Mouse (Mus musculus): ENCODE results near the gene Dek.

The Dek gene

DNA sequence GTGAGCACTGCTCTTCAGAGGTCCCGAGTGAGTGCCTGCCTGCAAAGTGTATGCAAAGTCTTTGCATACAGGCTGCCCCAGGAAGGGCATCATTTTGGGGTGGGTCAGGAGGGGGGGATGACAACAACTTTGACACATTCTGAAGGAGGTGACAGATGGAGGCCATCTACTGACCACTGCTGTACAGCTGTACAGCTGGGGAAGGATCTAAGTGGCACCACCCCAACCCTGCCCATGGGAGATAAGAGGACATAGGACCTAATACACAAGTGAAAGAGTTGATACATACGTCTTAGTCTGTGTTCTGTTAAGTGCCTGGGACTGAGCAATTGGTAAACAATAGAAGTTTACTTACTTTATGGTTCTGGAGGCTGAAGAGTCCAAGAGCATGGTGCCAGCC is 3.2 kb upstream of the Dek start:
- DNase-seq (ENCODE audit: low spot score): no peak

DNA sequence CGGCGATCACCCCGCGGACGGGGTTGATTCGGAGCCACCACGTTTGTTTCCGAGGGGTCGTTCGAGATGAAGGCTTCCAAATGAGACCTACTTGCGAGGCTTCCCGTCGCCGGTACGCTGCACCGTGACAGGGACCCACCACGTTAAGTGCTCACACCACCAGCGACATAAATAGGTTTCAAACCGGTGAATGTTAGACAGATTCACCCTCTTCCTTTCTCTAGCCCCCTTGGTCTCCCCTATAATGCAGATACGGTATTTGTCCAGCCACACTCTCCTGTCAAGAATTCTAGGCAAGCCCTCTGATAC is 533 bp upstream of the Dek start:
- DNase-seq (ENCODE audit: low spot score): no peak

DNA sequence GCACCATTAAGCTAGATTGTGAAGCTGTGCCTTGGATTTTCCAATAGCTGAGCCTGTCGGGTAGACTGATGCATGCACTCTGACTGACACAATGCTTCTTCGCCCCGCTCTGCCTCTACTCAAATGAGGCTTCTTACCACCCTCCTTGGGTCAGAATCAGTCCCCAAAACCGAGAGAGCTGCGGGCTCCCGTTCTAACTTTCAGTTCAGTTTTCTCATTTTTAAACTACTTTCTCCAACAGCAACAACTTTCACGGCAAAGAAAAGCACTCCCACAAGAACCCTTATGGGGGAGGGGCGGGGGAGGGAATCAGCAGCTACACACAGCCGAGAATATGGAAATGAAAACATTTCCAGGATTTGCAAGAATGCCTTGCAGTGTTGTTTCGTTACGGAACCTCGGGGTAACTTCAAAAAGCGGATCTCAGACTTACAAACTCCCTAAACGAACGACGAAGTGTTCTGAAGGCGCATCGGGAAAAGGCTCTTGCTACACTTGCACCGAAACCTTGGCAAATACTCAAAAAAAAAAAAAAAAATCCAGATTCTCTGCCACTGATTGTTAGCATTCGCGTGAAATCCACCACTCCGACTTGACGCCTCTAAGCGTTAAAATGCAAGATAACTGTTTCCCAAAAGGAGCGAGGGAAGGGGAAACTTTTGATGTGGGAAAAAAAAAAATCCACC is 1.0 kb downstream of the Dek start:
- no peak for DNase-seq (ENCODE audit: low spot score)

DNA sequence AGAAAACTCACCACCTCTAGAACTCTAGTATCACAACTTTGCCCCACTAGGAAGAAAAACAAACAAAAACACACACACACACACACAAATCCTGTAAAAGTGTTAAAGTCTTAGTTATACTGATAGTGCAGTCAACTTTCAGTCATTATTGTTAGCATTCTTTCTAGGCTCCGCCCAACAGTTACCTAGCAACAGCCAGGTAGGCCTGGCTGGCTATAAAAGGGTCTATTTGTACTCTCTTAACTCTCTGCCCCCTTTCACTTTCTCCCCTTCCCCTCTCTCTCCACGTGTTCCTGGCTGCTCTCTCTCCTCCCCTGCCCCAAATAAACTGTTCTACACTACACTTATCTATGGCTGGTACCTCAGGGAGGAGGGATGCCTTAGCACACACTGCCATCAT is 1.9 kb downstream of the Dek start:
- no peak for DNase-seq (ENCODE audit: low spot score)

DNA sequence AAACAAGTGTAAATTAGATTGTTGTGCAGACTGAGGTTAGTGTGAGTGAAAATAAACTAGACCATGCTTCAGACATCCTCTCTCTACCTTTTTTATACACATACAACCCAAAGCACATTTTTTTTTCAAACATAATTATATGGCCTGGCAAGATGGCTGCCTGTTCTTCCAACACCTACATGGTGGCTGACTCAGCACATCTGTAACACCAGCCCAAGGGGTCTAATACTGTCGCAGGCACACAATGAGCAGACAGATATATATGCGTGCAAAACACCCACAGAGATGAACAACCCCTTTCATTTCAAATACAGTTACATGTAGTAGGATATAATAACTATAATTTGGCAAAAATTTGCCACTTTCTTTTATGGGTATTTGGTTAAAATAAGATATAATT is 5.4 kb downstream of the Dek start:
- DNase-seq (ENCODE audit: low spot score): no peak

DNA sequence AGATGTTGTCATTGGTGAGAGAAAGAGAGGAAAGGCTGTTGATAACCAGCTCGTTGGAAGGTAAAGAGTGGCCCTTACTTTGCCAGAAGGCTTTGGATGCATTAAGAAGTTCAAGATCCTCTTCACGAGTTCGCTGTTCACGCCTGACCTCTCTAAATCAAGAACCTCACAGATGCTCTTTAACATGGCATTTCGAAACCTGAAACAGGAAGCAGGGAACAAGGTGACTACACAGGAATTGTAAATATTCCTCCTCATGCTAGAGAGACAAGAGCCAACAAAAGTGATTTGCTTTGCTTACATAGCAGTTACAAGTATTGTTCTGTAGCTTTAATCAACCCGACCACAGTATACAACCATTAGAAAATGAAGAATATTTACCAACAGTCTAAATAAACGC is 6.7 kb downstream of the Dek start:
- no peak for DNase-seq (ENCODE audit: low spot score)

DNA sequence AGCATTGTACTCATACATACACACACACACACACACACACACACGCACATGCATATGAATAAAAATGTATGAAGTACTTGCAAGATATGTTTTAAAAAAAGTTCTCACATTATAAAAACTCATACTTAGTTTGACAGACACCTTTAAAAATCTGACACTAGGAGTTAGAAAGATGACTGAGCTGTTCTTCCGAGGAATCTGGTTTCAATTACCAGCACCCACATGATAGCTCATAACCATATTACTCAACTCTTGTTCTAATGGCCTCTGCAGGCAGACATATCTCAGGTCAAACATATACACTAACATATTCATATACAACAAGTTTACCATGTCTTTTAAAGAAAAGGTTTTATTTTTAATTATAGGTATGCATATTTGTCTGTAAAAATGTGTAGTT is 9.4 kb downstream of the Dek start:
- no peak for DNase-seq (ENCODE audit: low spot score)

DNA sequence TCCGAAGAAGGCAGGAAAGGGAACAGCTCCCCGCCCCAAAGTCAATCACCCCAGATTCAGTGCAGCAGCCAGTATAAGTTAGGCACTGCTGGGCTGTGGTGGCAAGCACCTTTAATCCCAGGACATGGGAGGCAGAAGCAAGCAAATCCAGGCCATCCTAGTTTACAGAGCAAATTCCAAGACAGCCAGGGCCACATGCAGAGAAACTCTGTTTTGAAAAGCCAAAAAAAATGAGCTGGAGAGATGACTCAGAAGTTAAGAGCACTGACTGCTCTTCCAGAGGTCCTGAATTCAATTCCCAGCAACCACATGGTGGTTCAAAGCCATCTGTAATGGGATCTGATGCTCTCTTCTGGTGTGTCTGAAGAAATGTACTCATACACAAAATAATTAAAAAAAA is 12.2 kb downstream of the Dek start:
- DNase-seq (ENCODE audit: low spot score): no peak

DNA sequence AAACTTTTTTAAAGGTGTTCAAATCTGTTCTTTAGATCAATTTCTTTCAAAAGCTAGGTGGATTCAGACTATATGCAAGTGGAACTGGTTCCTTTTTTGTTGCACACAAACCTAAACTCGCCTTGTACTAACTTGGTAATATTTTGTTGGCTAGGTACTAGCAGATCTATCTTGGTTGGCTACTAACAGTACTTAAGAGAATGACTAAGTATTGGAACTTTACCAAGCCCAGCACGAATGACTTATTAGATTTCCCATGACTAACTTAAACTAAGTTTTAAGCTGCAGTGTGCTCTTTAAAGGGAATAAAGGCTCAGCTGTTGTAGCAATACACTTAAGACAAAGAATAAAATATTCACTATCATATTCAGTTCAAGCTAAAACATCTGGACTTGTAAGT is 16.7 kb downstream of the Dek start:
- no peak for DNase-seq (ENCODE audit: low spot score)

DNA sequence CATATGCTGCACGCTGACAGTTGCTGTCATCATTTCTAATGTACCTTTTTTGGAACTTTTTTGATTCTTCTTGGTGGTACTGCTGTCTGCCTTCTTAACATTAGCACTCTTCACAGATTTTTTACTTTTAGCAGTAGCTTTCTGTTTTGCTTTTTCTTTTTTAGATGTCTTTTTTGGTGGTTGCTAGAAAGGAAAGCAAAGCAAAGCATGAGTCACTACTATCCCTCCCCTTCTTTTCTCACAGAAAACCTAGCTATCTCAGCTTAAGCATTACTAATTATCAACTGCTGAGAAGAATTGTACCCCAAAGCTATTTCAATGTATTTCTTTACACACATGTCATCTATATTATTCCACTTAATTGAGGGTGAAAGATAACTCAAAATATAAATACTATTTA is 17.6 kb downstream of the Dek start:
- no peak for DNase-seq (ENCODE audit: low spot score)

DNA sequence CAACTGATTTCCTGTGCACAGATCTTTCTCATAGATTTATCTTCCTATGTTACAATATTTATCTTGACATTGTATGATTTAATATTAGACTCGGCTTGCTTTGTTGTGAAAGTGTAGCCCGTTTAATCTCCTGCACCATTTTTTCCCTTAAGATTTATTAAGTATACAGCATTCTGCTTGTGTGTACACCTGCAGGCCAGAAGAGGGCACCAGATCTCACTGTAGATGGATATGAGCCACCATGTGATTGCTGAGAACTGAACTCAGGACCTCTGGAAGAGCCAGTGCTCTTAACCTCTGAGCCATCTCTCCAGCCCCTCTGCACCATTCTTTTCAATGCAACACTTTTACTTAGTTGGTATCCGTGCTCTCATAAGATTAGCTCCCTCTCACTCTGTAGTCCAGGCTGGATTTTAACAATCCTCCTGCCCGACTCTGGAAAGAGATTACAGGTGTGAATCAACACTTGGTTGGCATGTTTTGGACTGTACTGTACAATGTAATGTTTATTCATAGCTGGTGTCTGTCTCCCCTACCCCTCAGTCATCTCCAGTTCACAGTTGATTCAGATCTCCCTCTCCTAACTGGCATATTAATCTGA is 25.0 kb downstream of the Dek start:
- DNase-seq (ENCODE audit: low spot score): peak; percentile 12

DNA sequence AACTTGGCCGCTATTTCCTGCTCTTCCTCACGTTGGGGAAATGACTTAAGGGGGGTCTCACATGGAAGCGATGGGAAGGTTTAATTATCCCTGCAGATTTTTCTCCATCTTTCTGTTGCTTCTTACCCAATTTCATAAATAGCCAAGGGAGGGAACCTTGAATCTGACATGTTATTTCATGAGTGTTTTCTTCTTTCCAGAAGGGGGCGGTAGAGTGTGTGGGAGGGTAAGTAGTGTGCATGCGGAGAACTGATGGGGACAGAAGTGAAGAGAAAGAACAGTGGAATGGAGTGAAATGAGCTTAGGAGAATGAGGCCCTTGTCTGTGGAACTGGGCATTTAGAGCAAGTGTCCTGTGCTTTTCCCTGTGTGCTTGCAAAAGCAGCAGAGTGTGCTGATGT is 27.2 kb downstream of the Dek start:
- DNase-seq (ENCODE audit: low spot score): no peak

DNA sequence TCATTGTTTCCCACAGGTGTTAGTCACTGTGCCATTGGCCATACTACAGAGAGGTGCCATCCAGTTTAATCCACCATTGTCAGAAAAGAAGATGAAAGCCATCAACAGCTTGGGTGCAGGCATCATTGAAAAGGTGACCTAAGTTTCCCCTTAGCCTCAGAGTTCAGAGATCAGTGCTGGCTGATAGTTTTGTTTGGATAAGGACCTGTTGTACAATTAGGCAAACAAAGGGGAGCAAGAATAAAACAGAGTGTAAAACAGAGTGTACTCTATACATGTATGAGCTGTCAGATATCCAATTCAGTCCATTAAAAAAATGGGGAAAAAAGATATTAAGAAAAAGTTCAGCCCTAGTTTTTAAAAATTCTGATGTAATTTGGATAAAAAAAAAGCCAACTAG is 28.6 kb downstream of the Dek start:
- DNase-seq (ENCODE audit: low spot score): no peak

DNA sequence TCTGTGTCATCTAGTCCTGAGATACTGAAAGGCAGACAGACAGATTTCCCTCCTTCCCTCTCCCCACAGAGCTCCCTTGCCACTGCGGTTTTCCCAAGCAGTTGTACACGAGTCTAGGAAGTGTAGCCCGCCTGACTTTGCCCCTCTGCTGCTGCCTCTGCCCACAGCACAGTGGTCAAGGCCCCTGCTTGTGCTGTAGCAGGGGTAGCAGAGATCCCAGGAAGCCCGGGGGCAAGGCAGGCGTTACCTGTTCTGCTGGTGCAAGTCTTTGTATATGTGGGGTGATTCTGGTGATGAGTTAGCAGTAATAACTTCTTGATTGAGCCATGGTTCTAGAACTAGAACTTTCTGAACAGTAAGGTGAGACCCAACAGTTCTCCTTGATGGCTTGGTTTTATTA is 29.8 kb downstream of the Dek start:
- no peak for DNase-seq (ENCODE audit: low spot score)

DNA sequence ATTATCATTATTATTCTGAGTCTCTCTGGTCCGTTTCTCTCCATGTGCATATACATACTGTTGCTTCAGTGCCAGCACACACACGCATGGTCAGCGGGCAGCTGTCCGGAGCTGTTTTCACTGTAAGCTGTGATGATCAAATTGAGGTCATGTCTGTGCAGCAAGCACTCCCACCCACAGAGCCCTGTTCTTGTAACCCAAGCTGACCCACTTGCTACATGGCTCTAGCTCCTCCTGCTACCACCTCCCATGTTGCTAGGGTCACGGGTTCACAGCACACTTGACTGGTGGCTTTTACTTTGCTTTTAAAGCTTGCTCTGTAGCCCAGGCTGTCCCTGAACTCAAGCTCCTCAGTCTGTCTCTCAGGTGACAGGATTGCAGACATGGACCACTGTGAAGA is 33.5 kb downstream of the Dek start:
- DNase-seq (ENCODE audit: low spot score): no peak

DNA sequence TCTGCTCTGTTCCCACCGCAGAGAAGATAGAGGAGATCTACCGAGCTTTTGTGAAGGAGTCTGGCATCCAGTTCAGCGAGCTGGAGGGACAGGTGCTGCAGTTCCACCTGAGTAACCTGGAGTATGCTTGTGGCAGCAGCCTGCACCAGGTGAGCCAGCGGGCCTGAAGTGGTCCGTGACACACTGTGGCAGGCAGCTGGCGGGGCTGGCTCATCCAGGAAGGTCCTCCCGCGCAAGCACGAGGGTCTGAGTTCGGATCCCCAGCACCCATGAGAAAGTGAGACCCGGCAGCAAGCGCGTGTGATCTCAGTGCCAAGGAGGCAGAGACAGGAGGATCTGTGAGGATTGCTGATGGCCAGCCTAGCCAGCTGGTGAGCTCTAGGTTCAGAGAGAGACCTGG is 34.1 kb downstream of the Dek start:
- DNase-seq (ENCODE audit: low spot score): no peak

DNA sequence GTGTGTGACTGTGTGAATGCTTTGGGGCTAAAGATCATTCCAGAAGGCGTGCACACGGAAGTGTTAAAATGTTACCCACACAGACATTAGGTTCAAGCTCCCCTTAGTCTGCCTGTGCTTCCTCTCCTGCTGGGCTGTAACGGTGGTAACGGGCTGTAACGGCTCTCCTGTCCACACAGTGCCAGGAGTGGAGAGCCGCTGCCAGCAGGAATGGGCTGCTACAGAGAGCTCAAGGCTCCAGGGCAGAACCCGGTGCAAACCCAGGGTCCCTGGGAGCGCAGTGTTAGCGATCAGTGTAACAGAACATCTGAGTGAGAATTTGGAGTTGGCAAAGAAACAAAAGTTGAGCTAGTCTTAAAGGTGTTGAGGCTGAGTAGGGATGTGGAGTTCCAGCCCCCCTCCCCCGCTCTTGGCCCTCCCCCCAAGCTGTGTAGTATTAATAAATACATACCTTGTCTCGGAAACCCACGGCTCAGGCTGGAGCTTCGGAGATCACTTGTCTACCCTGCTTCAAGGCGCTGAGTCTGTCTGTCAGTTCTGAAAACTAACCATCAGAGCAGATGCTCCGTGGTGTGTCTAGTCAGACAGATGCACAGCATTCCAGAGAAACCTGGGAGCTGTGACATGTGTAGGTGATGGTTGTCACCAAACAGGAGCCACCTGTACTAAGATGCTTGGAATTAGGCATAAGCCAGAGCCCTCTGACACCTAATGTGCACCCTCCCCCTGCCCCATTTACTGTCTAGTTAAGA is 35.5 kb downstream of the Dek start:
- DNase-seq (ENCODE audit: low spot score): no peak

DNA sequence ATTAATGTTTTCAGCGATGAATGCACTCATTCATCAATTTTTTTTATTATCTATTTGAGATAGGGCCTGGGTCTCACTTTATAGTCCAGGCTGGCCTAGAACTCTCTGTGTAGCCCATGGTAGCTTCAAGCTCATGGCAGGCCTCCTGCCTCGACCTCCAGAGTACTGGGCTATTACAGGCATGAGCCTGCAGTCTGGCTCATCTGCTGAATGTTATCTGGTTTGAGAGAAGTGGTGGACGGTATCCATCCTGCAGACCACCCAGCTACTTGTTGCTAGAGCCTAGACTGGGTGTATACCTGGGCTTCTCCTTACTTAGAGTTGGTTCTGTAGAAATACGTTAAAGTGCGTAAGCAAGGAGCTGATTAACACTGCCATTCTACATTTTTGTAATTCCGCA is 39.0 kb downstream of the Dek start:
- DNase-seq (ENCODE audit: low spot score): no peak

DNA sequence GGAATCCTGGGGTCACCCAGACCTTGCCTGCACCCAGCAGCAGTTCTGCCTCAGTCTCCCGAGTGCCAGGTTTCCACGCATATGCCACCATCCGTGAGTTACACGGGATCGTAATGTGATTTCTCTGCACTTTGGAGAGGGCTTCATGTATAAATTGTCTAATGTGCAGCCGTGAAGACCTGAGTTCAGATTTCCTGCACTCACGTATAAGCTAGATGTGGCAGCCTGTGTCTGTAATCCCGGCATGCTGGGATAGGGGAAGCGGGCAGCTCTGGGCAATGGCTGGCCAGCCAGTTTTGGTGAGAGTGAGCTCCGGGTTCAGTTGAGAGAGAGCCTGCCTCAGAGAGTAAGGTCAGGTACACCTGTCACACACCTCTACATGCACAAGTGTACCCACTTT is 39.5 kb downstream of the Dek start:
- no peak for DNase-seq (ENCODE audit: low spot score)

DNA sequence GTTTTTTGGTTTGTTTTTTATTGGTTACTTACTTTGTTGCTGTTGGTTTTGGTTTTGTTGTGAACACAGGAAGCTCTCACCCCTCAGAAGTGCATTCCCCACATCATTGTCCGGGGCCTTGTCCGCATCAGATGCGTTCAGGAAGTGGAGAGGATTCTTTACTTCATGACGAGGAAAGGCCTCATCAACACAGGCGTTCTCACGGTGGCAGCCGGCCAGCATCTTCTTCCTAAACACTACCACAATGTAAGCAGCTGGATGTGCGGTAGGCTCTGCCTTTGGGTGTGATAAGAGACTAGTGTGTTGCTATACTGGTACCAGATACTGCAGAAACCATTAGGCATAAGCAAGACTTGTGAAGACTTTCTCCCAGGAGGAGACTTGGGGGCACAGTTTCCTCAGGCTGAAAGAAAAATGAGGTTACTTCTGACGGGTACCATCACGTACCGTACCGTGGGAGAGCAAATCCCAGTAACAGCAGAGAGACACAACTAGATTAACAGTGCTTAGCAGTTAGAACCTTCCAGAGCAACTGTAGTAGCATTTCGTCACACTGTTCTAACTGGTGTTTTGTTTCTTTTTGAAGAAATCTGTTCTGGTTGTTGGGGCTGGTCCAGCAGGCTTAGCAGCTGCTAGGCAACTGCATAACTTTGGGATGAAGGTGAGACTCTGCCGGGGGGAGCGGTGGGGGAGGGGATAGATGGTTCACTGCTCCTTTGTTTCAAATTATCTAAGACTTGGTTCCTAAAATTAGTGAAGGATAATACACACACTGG is 41.8 kb downstream of the Dek start:
- no peak for DNase-seq (ENCODE audit: low spot score)

DNA sequence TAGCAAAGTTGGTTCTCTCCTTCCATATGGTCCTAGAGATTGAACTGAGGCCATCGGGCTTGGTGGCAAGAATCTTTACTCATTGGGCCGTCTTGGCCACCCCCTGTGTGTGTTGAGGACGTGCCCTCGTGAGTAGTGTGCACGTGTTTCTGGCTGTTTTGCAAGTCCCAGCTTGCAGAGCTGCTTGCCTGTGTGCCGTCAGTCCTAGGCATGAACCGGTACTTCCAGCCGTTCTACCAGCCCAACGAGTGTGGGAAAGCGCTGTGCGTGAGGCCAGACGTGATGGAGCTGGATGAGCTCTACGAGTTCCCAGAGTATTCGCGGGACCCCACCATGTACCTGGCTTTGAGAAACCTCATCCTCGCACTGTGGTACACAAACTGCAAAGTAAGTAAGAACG is 43.2 kb downstream of the Dek start:
- no peak for DNase-seq (ENCODE audit: low spot score)

DNA sequence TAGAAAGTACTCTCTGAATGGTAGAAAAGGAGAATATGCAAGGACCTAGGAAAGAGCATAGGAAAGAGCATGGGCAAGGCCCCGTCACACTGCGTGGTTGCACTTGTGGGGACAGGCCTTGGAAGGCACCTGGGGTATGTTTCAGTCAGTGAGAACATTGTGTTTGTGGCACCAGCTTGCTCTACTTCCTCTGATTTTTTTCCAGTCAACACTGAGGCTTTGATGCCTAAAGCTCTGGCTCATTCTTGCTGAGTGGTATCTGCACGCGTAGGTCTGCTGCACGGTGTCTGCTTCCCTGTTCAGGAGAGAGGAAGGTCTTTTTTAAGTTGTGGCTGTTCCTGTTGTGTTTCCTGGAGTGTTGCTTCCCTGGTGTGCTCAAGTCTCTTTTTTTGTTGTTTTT is 49.2 kb downstream of the Dek start:
- DNase-seq (ENCODE audit: low spot score): no peak

DNA sequence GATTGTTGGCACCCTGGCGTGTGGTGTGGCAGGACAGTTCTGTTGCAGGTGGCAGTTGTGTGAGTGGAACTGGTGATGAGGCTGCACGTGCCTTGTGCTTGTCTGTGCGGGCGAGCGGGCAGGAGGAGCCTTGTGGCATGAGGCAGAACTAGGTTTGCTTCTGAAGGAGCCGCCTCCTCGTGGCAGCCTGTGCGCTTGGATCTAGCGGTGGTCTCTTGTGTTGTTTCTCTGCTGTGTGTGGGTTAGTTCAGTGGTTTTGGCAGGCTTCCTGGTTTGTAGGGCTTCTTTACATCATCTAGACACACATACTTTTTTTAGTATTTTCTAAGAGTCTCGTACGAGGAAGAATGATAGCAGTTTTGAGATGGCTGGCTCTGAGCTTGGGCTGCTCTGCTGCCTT is 49.9 kb downstream of the Dek start:
- DNase-seq (ENCODE audit: low spot score): peak; percentile 53
